Mouse (Mus musculus): ENCODE results near the gene Cd209a. TPM values are rescaled to one million over a fixed set of nuclear protein-coding genes. Genes with fewer than 3 reads are reported as not detected.

Gene Cd209a
- 15.9 TPM for polyA plus RNA-seq (2014; fragmentation: Illumina TruSeq; extraction: RNeasy Lipid Tissue Mini Kit (QIAGEN cat#74804); ENCODE audit: low replicate concordance)

DNA sequence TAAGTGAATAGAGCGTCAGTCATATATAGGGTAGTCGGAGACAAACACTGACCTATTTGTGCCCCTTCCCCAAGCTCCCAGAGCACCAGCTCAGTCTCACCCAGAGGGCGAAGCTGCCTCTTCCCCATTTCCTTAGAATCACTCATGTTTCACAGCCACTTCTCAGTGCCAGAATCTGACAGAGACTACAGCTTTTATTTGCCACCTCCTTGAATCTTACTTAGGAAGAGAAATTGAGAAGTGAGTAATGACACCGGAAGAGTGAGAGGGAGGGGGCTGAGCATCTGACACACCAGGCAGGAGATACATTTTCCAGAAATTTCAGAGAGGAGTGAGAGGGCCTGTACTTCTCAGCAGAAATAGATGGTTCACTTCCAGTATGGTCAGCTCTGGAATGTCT lies at the start of gene Cd209a:
Gene Cd209a, minus strand, starts transcription at position 224 of the 400 bp plus-strand sequence.

DNA sequence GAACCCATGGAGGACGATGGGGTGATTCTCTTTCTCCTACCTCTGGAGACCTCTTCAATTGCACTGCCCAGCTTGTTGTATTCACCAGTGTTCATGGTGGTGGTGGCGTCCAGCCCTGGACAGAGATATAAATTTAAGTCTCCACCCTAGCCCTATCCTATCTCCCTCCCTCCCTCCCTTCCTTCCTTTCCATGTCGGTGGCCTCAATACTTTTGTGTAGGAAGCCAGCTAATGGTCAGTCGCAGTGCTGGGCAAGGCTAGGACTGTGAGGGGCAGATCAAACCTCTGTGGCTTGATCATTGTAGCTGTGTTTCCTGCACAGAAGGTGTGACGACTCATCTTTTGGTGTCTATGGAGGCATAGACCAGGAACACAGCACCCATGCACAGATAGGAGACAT lies 28.2 kb downstream of the Cd209a start, which contains the start of gene Clec4g:
Gene Clec4g, minus strand, starts transcription at position 101 of the 400 bp plus-strand sequence.

DNA sequence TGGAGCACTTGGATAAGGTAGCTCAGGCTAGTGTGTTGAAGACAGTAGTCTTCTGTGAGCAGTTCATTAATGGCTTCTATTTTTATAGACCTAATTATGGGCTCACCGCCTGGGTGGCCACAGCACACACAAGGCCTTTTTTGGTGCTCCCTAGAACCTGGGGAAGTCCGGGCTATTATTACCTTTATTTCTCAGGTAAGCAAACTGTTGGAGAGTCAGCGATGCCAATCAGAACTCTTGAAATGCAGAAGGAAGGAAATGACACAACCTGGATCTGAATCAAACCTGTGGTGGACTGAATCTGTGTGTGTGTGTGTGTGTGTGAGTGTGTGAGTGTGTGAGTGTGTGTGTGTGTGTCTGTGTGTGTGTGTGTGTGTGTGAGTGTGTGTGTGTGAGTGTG lies 54.7 kb downstream of the Cd209a start, which contains the start of gene Fcer2a:
Gene Fcer2a, minus strand, starts transcription at position 55 of the 400 bp plus-strand sequence.

Other genes starting within 250 kb of the Cd209a start
- 16.9 TPM for gene Mcoln1, start 248.5 kb downstream of the Cd209a start, polyA plus RNA-seq (2014; fragmentation: Illumina TruSeq; extraction: RNeasy Lipid Tissue Mini Kit (QIAGEN cat#74804); ENCODE audit: low replicate concordance)
- gene Pnpla6, start 233.6 kb downstream of the Cd209a start, polyA plus RNA-seq (2014; fragmentation: Illumina TruSeq; extraction: RNeasy Lipid Tissue Mini Kit (QIAGEN cat#74804); ENCODE audit: low replicate concordance): 14.2 TPM
- 1.4 TPM for gene C330021F23Rik, start 181.0 kb downstream of the Cd209a start, polyA plus RNA-seq (2014; fragmentation: Illumina TruSeq; extraction: RNeasy Lipid Tissue Mini Kit (QIAGEN cat#74804); ENCODE audit: low replicate concordance)
- gene Camsap3, start 161.7 kb downstream of the Cd209a start, polyA plus RNA-seq (2014; fragmentation: Illumina TruSeq; extraction: RNeasy Lipid Tissue Mini Kit (QIAGEN cat#74804); ENCODE audit: low replicate concordance): 2.7 TPM
- 0.19 TPM for gene Xab2, start 127.7 kb downstream of the Cd209a start, polyA plus RNA-seq (2014; fragmentation: Illumina TruSeq; extraction: RNeasy Lipid Tissue Mini Kit (QIAGEN cat#74804); ENCODE audit: low replicate concordance)
- 4.4 TPM for gene Pet100, start 127.4 kb downstream of the Cd209a start, polyA plus RNA-seq (2014; fragmentation: Illumina TruSeq; extraction: RNeasy Lipid Tissue Mini Kit (QIAGEN cat#74804); ENCODE audit: low replicate concordance)
- gene Pcp2, start 123.4 kb downstream of the Cd209a start, polyA plus RNA-seq (2014; fragmentation: Illumina TruSeq; extraction: RNeasy Lipid Tissue Mini Kit (QIAGEN cat#74804); ENCODE audit: low replicate concordance): not detected
- 46.8 TPM for gene Stxbp2, start 118.0 kb downstream of the Cd209a start, polyA plus RNA-seq (2014; fragmentation: Illumina TruSeq; extraction: RNeasy Lipid Tissue Mini Kit (QIAGEN cat#74804); ENCODE audit: low replicate concordance)
- gene Retn, start 93.2 kb downstream of the Cd209a start, polyA plus RNA-seq (2014; fragmentation: Illumina TruSeq; extraction: RNeasy Lipid Tissue Mini Kit (QIAGEN cat#74804); ENCODE audit: low replicate concordance): 3.1 TPM
- not detected for gene Mcemp1, start 83.2 kb downstream of the Cd209a start, polyA plus RNA-seq (2014; fragmentation: Illumina TruSeq; extraction: RNeasy Lipid Tissue Mini Kit (QIAGEN cat#74804); ENCODE audit: low replicate concordance)
- gene Fcor, start 76.6 kb downstream of the Cd209a start, polyA plus RNA-seq (2014; fragmentation: Illumina TruSeq; extraction: RNeasy Lipid Tissue Mini Kit (QIAGEN cat#74804); ENCODE audit: low replicate concordance): not detected
- gene Trappc5, start 72.7 kb downstream of the Cd209a start, polyA plus RNA-seq (2014; fragmentation: Illumina TruSeq; extraction: RNeasy Lipid Tissue Mini Kit (QIAGEN cat#74804); ENCODE audit: low replicate concordance): 4.5 TPM
- gene Fcer2a, start 54.8 kb downstream of the Cd209a start, polyA plus RNA-seq (2014; fragmentation: Illumina TruSeq; extraction: RNeasy Lipid Tissue Mini Kit (QIAGEN cat#74804); ENCODE audit: low replicate concordance): 0.85 TPM
- not detected for gene Clec4g, start 28.3 kb downstream of the Cd209a start, polyA plus RNA-seq (2014; fragmentation: Illumina TruSeq; extraction: RNeasy Lipid Tissue Mini Kit (QIAGEN cat#74804); ENCODE audit: low replicate concordance)
- 0.37 TPM for gene Cd209e, start 105.3 kb upstream of the Cd209a start, polyA plus RNA-seq (2014; fragmentation: Illumina TruSeq; extraction: RNeasy Lipid Tissue Mini Kit (QIAGEN cat#74804); ENCODE audit: low replicate concordance)
- not detected for gene Cd209d, start 129.6 kb upstream of the Cd209a start, polyA plus RNA-seq (2014; fragmentation: Illumina TruSeq; extraction: RNeasy Lipid Tissue Mini Kit (QIAGEN cat#74804); ENCODE audit: low replicate concordance)
- 5.9 TPM for gene Cd209b, start 177.9 kb upstream of the Cd209a start, polyA plus RNA-seq (2014; fragmentation: Illumina TruSeq; extraction: RNeasy Lipid Tissue Mini Kit (QIAGEN cat#74804); ENCODE audit: low replicate concordance)
- 2.2 TPM for gene Cd209c, start 205.8 kb upstream of the Cd209a start, polyA plus RNA-seq (2014; fragmentation: Illumina TruSeq; extraction: RNeasy Lipid Tissue Mini Kit (QIAGEN cat#74804); ENCODE audit: low replicate concordance)